Mouse (Mus musculus): Measurements from ENCODE around the gene 6430531B16Rik. TPM values are rescaled to one million over a fixed set of nuclear protein-coding genes. Genes with fewer than 3 reads are reported as not detected.

The 6430531B16Rik gene
- polyA plus RNA-seq (2012): not detected in 2 replicates

- no peak for TF ChIP-seq GATA1 (IDR thresholded peaks at IDR 0.05; ENCODE audit: low read length)
Measured at GRCm38 (mm10) chr7:139978278-139978892, at the start of gene 6430531B16Rik. Gene 6430531B16Rik, minus strand, starts transcription at chr7:139978755.

GRCm38 (mm10) chr7:140011336-140011735, 32.8 kb upstream of the 6430531B16Rik start:
- no peak for TF ChIP-seq GATA1 (IDR thresholded peaks at IDR 0.05; ENCODE audit: low read length)

- no peak for TF ChIP-seq GATA1 (IDR thresholded peaks at IDR 0.05; ENCODE audit: low read length)
Measured at GRCm38 (mm10) chr7:140007781-140008180, 29.2 kb upstream of the 6430531B16Rik start.

- no peak for TF ChIP-seq GATA1 (IDR thresholded peaks at IDR 0.05; ENCODE audit: low read length)
Measured at GRCm38 (mm10) chr7:140006861-140007611, 28.5 kb upstream of the 6430531B16Rik start.

GRCm38 (mm10) chr7:140004666-140005065, 26.1 kb upstream of the 6430531B16Rik start:
- TF ChIP-seq GATA1 (IDR thresholded peaks at IDR 0.05; ENCODE audit: low read length): no peak

- no peak for TF ChIP-seq GATA1 (IDR thresholded peaks at IDR 0.05; ENCODE audit: low read length)
Measured at GRCm38 (mm10) chr7:140001086-140001740, 22.7 kb upstream of the 6430531B16Rik start.

- TF ChIP-seq GATA1 (IDR thresholded peaks at IDR 0.05; ENCODE audit: low read length): no peak
Measured at GRCm38 (mm10) chr7:139998691-139999350, 20.3 kb upstream of the 6430531B16Rik start.

- TF ChIP-seq GATA1 (IDR thresholded peaks at IDR 0.05; ENCODE audit: low read length): no peak
Measured at GRCm38 (mm10) chr7:139994676-139995075, 16.1 kb upstream of the 6430531B16Rik start.

GRCm38 (mm10) chr7:139994202-139994601, 15.6 kb upstream of the 6430531B16Rik start:
- no peak for TF ChIP-seq GATA1 (IDR thresholded peaks at IDR 0.05; ENCODE audit: low read length)

- TF ChIP-seq GATA1 (IDR thresholded peaks at IDR 0.05; ENCODE audit: low read length): no peak
Measured at GRCm38 (mm10) chr7:139993532-139993931, 15.0 kb upstream of the 6430531B16Rik start.

GRCm38 (mm10) chr7:139992406-139992805, 13.9 kb upstream of the 6430531B16Rik start, which contains the start of gene Adam8:
Gene Adam8, minus strand, starts transcription at chr7:139992562.
- TF ChIP-seq GATA1 (IDR thresholded peaks at IDR 0.05; ENCODE audit: low read length): no peak

- TF ChIP-seq GATA1 (IDR thresholded peaks at IDR 0.05; ENCODE audit: low read length): no peak
Measured at GRCm38 (mm10) chr7:139990864-139991394, 12.4 kb upstream of the 6430531B16Rik start.

GRCm38 (mm10) chr7:139988272-139988671, 9.7 kb upstream of the 6430531B16Rik start:
- TF ChIP-seq GATA1 (IDR thresholded peaks at IDR 0.05; ENCODE audit: low read length): no peak

- no peak for TF ChIP-seq GATA1 (IDR thresholded peaks at IDR 0.05; ENCODE audit: low read length)
Measured at GRCm38 (mm10) chr7:139984505-139984904, 6.0 kb upstream of the 6430531B16Rik start.

- no peak for TF ChIP-seq GATA1 (IDR thresholded peaks at IDR 0.05; ENCODE audit: low read length)
Measured at GRCm38 (mm10) chr7:139982058-139982457, 3.5 kb upstream of the 6430531B16Rik start.

All from G1E-ER4 (cell line).